Comparison of ENCODE assay signal across 9 mouse cellular contexts in the genomic region with DNA sequence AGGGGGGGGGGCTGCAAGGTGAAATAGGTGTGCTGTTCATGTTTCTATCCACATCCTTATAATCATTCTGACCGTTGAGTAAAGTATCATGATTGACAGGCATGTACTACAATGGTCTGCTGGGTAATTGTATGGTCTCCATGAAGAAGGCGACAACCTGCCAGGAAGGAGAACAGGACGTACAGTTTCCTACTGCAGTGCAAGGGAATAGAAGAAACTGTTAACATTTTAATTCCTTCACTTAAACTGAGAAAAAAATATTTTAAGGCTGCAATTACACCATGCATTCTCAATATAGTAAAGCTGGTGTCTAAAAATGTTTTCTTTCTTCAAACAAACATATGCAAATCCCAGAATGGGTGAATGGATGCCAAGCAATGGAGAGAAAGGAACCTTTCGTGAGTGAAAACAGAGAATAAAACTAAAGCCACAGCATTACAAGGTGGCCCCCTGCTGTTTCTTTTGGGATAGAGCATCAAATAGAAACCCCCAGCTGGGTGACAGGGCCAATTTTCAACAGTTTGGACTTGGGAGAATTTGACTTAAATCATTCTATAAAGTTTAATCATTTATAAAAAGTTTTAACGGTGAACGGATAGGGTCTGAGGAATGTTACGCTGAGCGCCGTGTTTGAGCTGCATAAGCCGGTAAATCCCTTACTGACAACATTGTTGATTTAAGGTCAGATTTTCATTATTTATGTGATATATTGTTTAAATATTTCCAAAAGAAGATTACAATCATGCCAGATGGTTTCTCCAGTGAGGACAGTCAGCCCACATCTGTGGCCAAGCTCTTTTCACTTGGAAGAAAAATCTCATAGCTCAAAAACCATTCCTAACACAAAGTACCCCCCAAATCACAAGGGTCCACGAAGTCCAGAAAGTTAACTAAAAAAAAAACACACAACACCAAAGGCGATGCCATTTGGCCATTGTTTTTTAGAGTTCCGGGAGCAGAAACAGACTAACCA. TPM values are rescaled to one million over a fixed set of nuclear protein-coding genes. Genes with fewer than 3 reads are reported as not detected.
DNase-seq lines count a peak whose midpoint lies in the region; ATAC-seq and TF ChIP-seq lines count a peak whose summit lies in the region.
"Had no signal": no experiment of that assay in that cellular context is flagged by ENCODE, and none has a peak within 500 bp of the region (broad histone marks: within the 10 kb centered on the region; RNA-seq: fewer than 3 reads in every experiment).

No protein-coding gene starts in this region.

- no peak for TF ChIP-seq CTCF in thymus, adult 2 months (IDR thresholded peaks at IDR 0.05; ENCODE audit: borderline replicate concordance, control insufficient read depth, extremely low read depth, insufficient read depth, low read length, poor library complexity)
- TF ChIP-seq CTCF in heart, postnatal 0 days (IDR thresholded peaks at IDR 0.05; ENCODE audit: low read depth) = peak; percentile 73

- WGBS in forebrain, embryonic 13.5 days = 47% methylated on average over 13 of the region's 13 CpGs
- 69% methylated on average over 13 of the region's 13 CpGs for WGBS in forebrain, embryonic 10.5 days
- WGBS in thymus, adult 2 months = 80% methylated on average over 13 of the region's 13 CpGs
- 65% methylated on average over 13 of the region's 13 CpGs for WGBS in heart, postnatal 0 days
- WGBS in midbrain, embryonic 16.5 days = 49% methylated on average over 13 of the region's 13 CpGs

- no peak overlapping the region for H3K4me2 ChIP-seq in forebrain, embryonic 13.5 days
- no peak overlapping the region for H3K4me2 ChIP-seq in heart, postnatal 0 days (ENCODE audit: low read depth, low read length)
- no peak overlapping the region for H3K4me2 ChIP-seq in midbrain, embryonic 16.5 days (ENCODE audit: low read length)

- no peak for TF ChIP-seq EP300 in heart, postnatal 0 days (IDR thresholded peaks at IDR 0.05; ENCODE audit: low read depth)

- H3K9me3 ChIP-seq in forebrain, embryonic 13.5 days (replicated peaks) = no peaks in the 10 kb centered on the region
- H3K9me3 ChIP-seq in forebrain, embryonic 10.5 days = no peaks in the 10 kb centered on the region
- H3K9me3 ChIP-seq in heart, postnatal 0 days (replicated peaks; ENCODE audit: control insufficient read depth, low read length) = no peaks in the 10 kb centered on the region
- H3K9me3 ChIP-seq in midbrain, embryonic 16.5 days (replicated peaks; ENCODE audit: control insufficient read depth, low read length, poor library complexity, severe bottlenecking) = no peaks in the 10 kb centered on the region

- 0 out of 2 replicates have a peak, but pooled peaks cover 4% of the 10 kb centered on the region for H3K4me1 ChIP-seq in forebrain, embryonic 13.5 days
- peaks cover 16% of the 10 kb centered on the region for H3K4me1 ChIP-seq in forebrain, embryonic 10.5 days
- no peaks in the 10 kb centered on the region for H3K4me1 ChIP-seq in thymus, adult 2 months (replicated peaks; ENCODE audit: control insufficient read depth, insufficient read depth, low read length)
- H3K4me1 ChIP-seq in heart, postnatal 0 days (ENCODE audit: control insufficient read depth, insufficient read depth) = no peaks in the 10 kb centered on the region
- 0 out of 2 replicates have a peak, but pooled peaks cover 2% of the 10 kb centered on the region for H3K4me1 ChIP-seq in midbrain, embryonic 16.5 days (ENCODE audit: control insufficient read depth, insufficient read depth, low read length)

- H3K27ac ChIP-seq in forebrain, embryonic 13.5 days = no peak overlapping the region
- H3K27ac ChIP-seq in forebrain, embryonic 10.5 days = no peak overlapping the region
- H3K27ac ChIP-seq in thymus, adult 2 months (ENCODE audit: control insufficient read depth, insufficient read depth, low read length) = no peak overlapping the region
- no peak overlapping the region for H3K27ac ChIP-seq in heart, postnatal 0 days (ENCODE audit: low read depth)
- no peak overlapping the region for H3K27ac ChIP-seq in midbrain, embryonic 16.5 days (ENCODE audit: low read length)
- H3K27ac ChIP-seq: macrophage had no signal

- no peaks in the 10 kb centered on the region for H3K27me3 ChIP-seq in forebrain, embryonic 13.5 days
- H3K27me3 ChIP-seq in forebrain, embryonic 10.5 days (ENCODE audit: poor library complexity, severe bottlenecking) = no peaks in the 10 kb centered on the region
- H3K27me3 ChIP-seq in thymus, adult 2 months (ENCODE audit: control insufficient read depth, insufficient read depth, low read length) = no peaks in the 10 kb centered on the region
- H3K27me3 ChIP-seq in heart, postnatal 0 days (ENCODE audit: control insufficient read depth, insufficient read depth, low read length) = no peaks in the 10 kb centered on the region
- no peaks in the 10 kb centered on the region for H3K27me3 ChIP-seq in midbrain, embryonic 16.5 days (ENCODE audit: control insufficient read depth, insufficient read depth, low read depth, low read length)

- no peaks in the 10 kb centered on the region for H3K36me3 ChIP-seq in forebrain, embryonic 13.5 days (ENCODE audit: poor library complexity, severe bottlenecking)
- no peaks in the 10 kb centered on the region for H3K36me3 ChIP-seq in forebrain, embryonic 10.5 days (replicated peaks)
- no peaks in the 10 kb centered on the region for H3K36me3 ChIP-seq in thymus, adult 2 months (ENCODE audit: control insufficient read depth, insufficient read depth, low read length)
- H3K36me3 ChIP-seq in heart, postnatal 0 days (replicated peaks; ENCODE audit: control insufficient read depth, insufficient read depth, low read length) = no peaks in the 10 kb centered on the region
- H3K36me3 ChIP-seq in midbrain, embryonic 16.5 days (ENCODE audit: control insufficient read depth, insufficient read depth, low read length) = no peaks in the 10 kb centered on the region

- no peak overlapping the region for H3K9ac ChIP-seq in forebrain, embryonic 13.5 days
- no peak overlapping the region for H3K9ac ChIP-seq in heart, postnatal 0 days (replicated peaks; ENCODE audit: low read depth, low read length)
- H3K9ac ChIP-seq in midbrain, embryonic 16.5 days (ENCODE audit: low read depth, low read length) = no peak overlapping the region

- no peak for TF ChIP-seq POLR2A in thymus, adult 2 months (IDR thresholded peaks at IDR 0.05; ENCODE audit: control insufficient read depth, extremely low read depth, insufficient read depth, low read length, poor library complexity)

- DNase-seq in forebrain, embryonic 10.5 days (ENCODE audit: extremely low spot score, low spot score) = no peak
- peak; percentile 8 for DNase-seq in thymus, adult 2 months
- no peak for DNase-seq in thymus, adult 18-20 months
- DNase-seq in heart, postnatal 0 days (ENCODE audit: low spot score) = peak; percentile 66
- DNase-seq in layer of hippocampus, postnatal 14 days (ENCODE audit: low spot score in 2 of 2) = peak; percentile 42 to 82
- DNase-seq in c-Kit-positive CD71-positive TER-119-positive erythroid progenitor cells, embryonic 14.5 days (ENCODE audit: low spot score) = no peak

- no peak overlapping the region for H3K4me3 ChIP-seq in forebrain, embryonic 13.5 days
- H3K4me3 ChIP-seq in forebrain, embryonic 10.5 days = no peak overlapping the region
- no peak overlapping the region for H3K4me3 ChIP-seq in thymus, adult 2 months (ENCODE audit: control insufficient read depth, insufficient read depth, low read length)
- no peak overlapping the region for H3K4me3 ChIP-seq in heart, postnatal 0 days (ENCODE audit: low read depth, low read length)
- H3K4me3 ChIP-seq in midbrain, embryonic 16.5 days (ENCODE audit: low read depth, low read length) = no peak overlapping the region

- peak; percentile 50 for ATAC-seq in forebrain, embryonic 13.5 days
- no peak for ATAC-seq in heart, postnatal 0 days (ENCODE audit: insufficient read depth, low read depth)
- ATAC-seq in midbrain, embryonic 16.5 days = peak; percentile 56; the same call in 1 of the 2 replicates

RNA-seq across cellular contexts. Expression of a gene that starts 19.8 kb away (rescaled TPM):
- polyA plus RNA-seq in forebrain, embryonic 13.5 days (2015; fragmentation: Nextera tagmentation; extraction: Ambion mirVana) = 98.1 and 100.0 TPM in 2 replicates
- polyA plus RNA-seq in forebrain, embryonic 10.5 days (2016; fragmentation: Nextera tagmentation; extraction: Ambion mirVana) = 101 and 105 TPM in 2 replicates
- 103 and 117 TPM in 2 replicates for polyA plus RNA-seq in thymus, adult 2 months (2012; rRNA removed)
- total RNA-seq in heart, postnatal 0 days (2014; rRNA removed; ENCODE audit: low replicate concordance) = 27.0 and 31.4 TPM in 2 replicates
- 30.5 and 31.2 TPM in 2 replicates for polyA plus RNA-seq in heart, postnatal 0 days (2015; fragmentation: Nextera tagmentation; extraction: Ambion mirVana)
- total RNA-seq in layer of hippocampus, postnatal 14 days (2021) = 10 to 100 TPM; 48.8 to 50.7 TPM
- 89.9 and 97.6 TPM in 2 replicates for polyA plus RNA-seq in midbrain, embryonic 16.5 days (2015; fragmentation: Nextera tagmentation; extraction: Ambion mirVana)

RNA-seq across cellular contexts. Expression of a gene that starts 41.3 kb away (rescaled TPM):
- 0.72 TPM in 1 of 2 replicates, not detected in the other for polyA plus RNA-seq in forebrain, embryonic 13.5 days (2015; fragmentation: Nextera tagmentation; extraction: Ambion mirVana)
- polyA plus RNA-seq in forebrain, embryonic 10.5 days (2016; fragmentation: Nextera tagmentation; extraction: Ambion mirVana) = 0.47 TPM in 1 of 2 replicates, not detected in the other
- not detected in 2 replicates for polyA plus RNA-seq in thymus, adult 2 months (2012; rRNA removed)
- not detected in 2 replicates for total RNA-seq in heart, postnatal 0 days (2014; rRNA removed; ENCODE audit: low replicate concordance)
- not detected in 2 replicates for polyA plus RNA-seq in heart, postnatal 0 days (2015; fragmentation: Nextera tagmentation; extraction: Ambion mirVana)
- not detected for total RNA-seq in layer of hippocampus, postnatal 14 days (2021)
- 1.3 TPM in 1 of 2 replicates, not detected in the other for polyA plus RNA-seq in midbrain, embryonic 16.5 days (2015; fragmentation: Nextera tagmentation; extraction: Ambion mirVana)
- polyA plus RNA-seq: macrophage had no signal

Comparison
In these comparisons a context has a peak if more than half of its experiments do, and no peak if none do; other contexts are left out.
1. DNase-seq: peak in thymus, adult 2 months (single experiment), heart, postnatal 0 days (single experiment) and layer of hippocampus, postnatal 14 days (2 of 2); none in forebrain, embryonic 10.5 days (single experiment), thymus, adult 18-20 months (0 of 2) and c-Kit-positive CD71-positive TER-119-positive erythroid progenitor cells, embryonic 14.5 days (single experiment).